29 mouse cellular contexts compared by ENCODE assay signal in genomic region chr9:75808659-75809058, GRCm38 (mm10). TPM values are rescaled to one million over a fixed set of nuclear protein-coding genes. Genes with fewer than 3 reads are reported as not detected.
"Had no signal": no experiment of that assay in that cellular context is flagged by ENCODE, and none has a peak within 500 bp of the region (broad histone marks: within the 10 kb centered on the region; RNA-seq: fewer than 3 reads in every experiment).

No protein-coding gene starts in this region.

- ATAC-seq: liver, postnatal 0 days; lung, postnatal 0 days; midbrain, embryonic 15.5 days; midbrain, embryonic 16.5 days had no signal

- H3K9ac ChIP-seq: limb, embryonic 12.5 days; limb, embryonic 13.5 days; limb, embryonic 15.5 days; liver, embryonic 12.5 days; liver, embryonic 13.5 days; liver, embryonic 14.5 days; liver, embryonic 15.5 days; liver, postnatal 0 days; lung, embryonic 14.5 days; lung, embryonic 15.5 days; midbrain, embryonic 15.5 days; neural tube, embryonic 12.5 days had no signal

- DNase-seq: left cerebral cortex, postnatal 4 days; liver; liver, embryonic 13.5 days; liver, postnatal 0 days; lung, adult 18-20 months; lung, adult 2 months; lung, embryonic 14.5 days; lung, postnatal 10 days; lung, postnatal 14 days; lung, postnatal 36 days; lung, postnatal 4 days; midbrain, embryonic 14.5 days had no signal

- H3K27ac ChIP-seq: left cerebral cortex, adult 2 months; limb, embryonic 10.5 days; limb, embryonic 12.5 days; limb, embryonic 13.5 days; limb, embryonic 15.5 days; liver, embryonic 12.5 days; liver, embryonic 13.5 days; liver, embryonic 14.5 days; liver, embryonic 15.5 days; lung, embryonic 15.5 days; macrophage; midbrain, embryonic 15.5 days; neural tube, embryonic 12.5 days had no signal

- H3K27me3 ChIP-seq: limb, embryonic 12.5 days; limb, embryonic 13.5 days; limb, embryonic 15.5 days; liver, embryonic 12.5 days; liver, embryonic 13.5 days; liver, embryonic 15.5 days; lung, embryonic 15.5 days; megakaryocyte, embryonic 14.5 days; midbrain, embryonic 15.5 days; neural tube, embryonic 12.5 days had no signal

- H3K4me1 ChIP-seq: limb, embryonic 10.5 days; limb, embryonic 12.5 days; limb, embryonic 13.5 days; limb, embryonic 15.5 days; liver, embryonic 12.5 days; liver, embryonic 13.5 days; liver, embryonic 15.5 days; lung, embryonic 15.5 days; megakaryocyte, embryonic 14.5 days; midbrain, embryonic 15.5 days; neural tube, embryonic 12.5 days had no signal

- H3K36me3 ChIP-seq: limb, embryonic 10.5 days; limb, embryonic 12.5 days; limb, embryonic 13.5 days; limb, embryonic 15.5 days; liver, embryonic 12.5 days; liver, embryonic 13.5 days; liver, embryonic 15.5 days; lung, embryonic 15.5 days; midbrain, embryonic 15.5 days; neural tube, embryonic 12.5 days had no signal

- H3K4me3 ChIP-seq: left cerebral cortex, adult 2 months; limb, embryonic 10.5 days; limb, embryonic 12.5 days; limb, embryonic 13.5 days; limb, embryonic 15.5 days; liver, embryonic 12.5 days; liver, embryonic 13.5 days; liver, embryonic 15.5 days; lung, embryonic 15.5 days; megakaryocyte, embryonic 14.5 days; midbrain, embryonic 15.5 days; myocyte; neural tube, embryonic 12.5 days had no signal

- H3K9me3 ChIP-seq: limb, embryonic 10.5 days; limb, embryonic 12.5 days; limb, embryonic 13.5 days; limb, embryonic 15.5 days; liver, embryonic 12.5 days; liver, embryonic 13.5 days; liver, embryonic 15.5 days; lung, embryonic 15.5 days; megakaryocyte, embryonic 14.5 days; midbrain, embryonic 15.5 days; neural tube, embryonic 12.5 days had no signal

- H3K4me2 ChIP-seq: limb, embryonic 12.5 days; limb, embryonic 13.5 days; limb, embryonic 15.5 days; liver, embryonic 11.5 days; liver, embryonic 12.5 days; liver, embryonic 13.5 days; liver, embryonic 15.5 days; lung, embryonic 14.5 days; lung, embryonic 15.5 days; midbrain, embryonic 15.5 days; neural tube, embryonic 12.5 days had no signal

RNA-seq across cellular contexts. Expression of gene Bmp5, which starts 33.5 kb away (rescaled TPM):
- polyA plus RNA-seq: macrophage, myocyte had no signal
